Mouse (Mus musculus): ENCODE data around the gene Slc47a2. TPM values are rescaled to one million over a fixed set of nuclear protein-coding genes. Genes with fewer than 3 reads are reported as not detected.
A peak's percentile ranks its signal among the peaks of the same experiment; 100 is the strongest.

Gene Slc47a2
- total and polyA plus RNA-seq, 2 experiments, result not detected

DNA sequence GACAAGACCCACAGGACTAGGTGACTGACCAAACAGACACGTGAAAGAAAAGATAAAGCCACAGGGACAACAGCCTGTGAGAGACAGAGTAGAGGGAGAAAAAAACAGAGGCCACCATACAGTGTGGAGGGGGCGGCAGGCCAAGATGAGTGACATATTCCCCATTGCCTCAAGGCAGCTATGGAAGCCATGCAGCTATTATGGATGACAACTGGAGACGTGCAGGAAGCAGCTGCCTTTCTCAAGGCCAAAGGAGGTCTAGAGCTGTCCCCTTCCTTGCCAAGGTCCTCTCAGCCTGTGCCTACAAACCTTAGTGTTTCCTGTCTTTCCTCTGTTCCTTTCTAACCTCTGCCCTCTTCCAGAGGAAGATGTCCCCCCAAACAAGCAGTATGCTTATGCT lies 23.3 kb upstream of the Slc47a2 start:
- no peak overlapping the region for H3K4me3 ChIP-seq (ENCODE audit: insufficient read depth, low read depth, low read length)
- no peaks in the 10 kb centered on the region for H3K27me3 ChIP-seq (ENCODE audit: control insufficient read depth, insufficient read depth, low read length)
- no peak overlapping the region for H3K27ac ChIP-seq (replicated peaks; ENCODE audit: insufficient read depth, low read depth, low read length)
- peaks cover 9% of the 10 kb centered on the region for H3K4me1 ChIP-seq (ENCODE audit: control insufficient read depth, insufficient read depth, low read length)
- no peaks in the 10 kb centered on the region for H3K79me2 ChIP-seq (ENCODE audit: control insufficient read depth, insufficient read depth, low read length)
- peaks cover 27% of the 10 kb centered on the region for H3K36me3 ChIP-seq (ENCODE audit: control insufficient read depth, insufficient read depth, low read length)
- no peak for DNase-seq (ENCODE audit: extremely low read depth, low read depth, low spot score)
- TF ChIP-seq POLR2A (IDR thresholded peaks at IDR 0.05; ENCODE audit: extremely low read depth, insufficient read depth, low read length) (no peak), CTCF (IDR thresholded peaks at IDR 0.05; ENCODE audit: low read depth, low read length) (no peak)
- H3K9ac ChIP-seq (ENCODE audit: low read depth, low read length), result no peak overlapping the region
- 71% methylated on average over 3 of the region's 3 CpGs for WGBS

- peaks cover 5% of the 10 kb centered on the region for H3K4me1 ChIP-seq (ENCODE audit: control insufficient read depth, insufficient read depth, low read length)
- H3K36me3 ChIP-seq (ENCODE audit: control insufficient read depth, insufficient read depth, low read length), result peaks cover 23% of the 10 kb centered on the region
- H3K27me3 ChIP-seq (ENCODE audit: control insufficient read depth, insufficient read depth, low read length), result no peaks in the 10 kb centered on the region
- TF ChIP-seq CTCF (IDR thresholded peaks at IDR 0.05; ENCODE audit: low read depth, low read length), result no peak
- TF ChIP-seq POLR2A (IDR thresholded peaks at IDR 0.05; ENCODE audit: extremely low read depth, insufficient read depth, low read length), result no peak
- 93% methylated on average over 6 of the region's 6 CpGs for WGBS
- no peak overlapping the region for H3K9ac ChIP-seq (ENCODE audit: low read depth, low read length)
- H3K27ac ChIP-seq (replicated peaks; ENCODE audit: insufficient read depth, low read depth, low read length), result no peak overlapping the region
- H3K4me3 ChIP-seq (ENCODE audit: insufficient read depth, low read depth, low read length), result no peak overlapping the region
- DNase-seq (ENCODE audit: extremely low read depth, low read depth, low spot score), result no peak
- no peaks in the 10 kb centered on the region for H3K79me2 ChIP-seq (ENCODE audit: control insufficient read depth, insufficient read depth, low read length)
These were observed 21.4 kb upstream of the Slc47a2 start for GRCm38 (mm10) chr11:61364096-61364495.

DNA sequence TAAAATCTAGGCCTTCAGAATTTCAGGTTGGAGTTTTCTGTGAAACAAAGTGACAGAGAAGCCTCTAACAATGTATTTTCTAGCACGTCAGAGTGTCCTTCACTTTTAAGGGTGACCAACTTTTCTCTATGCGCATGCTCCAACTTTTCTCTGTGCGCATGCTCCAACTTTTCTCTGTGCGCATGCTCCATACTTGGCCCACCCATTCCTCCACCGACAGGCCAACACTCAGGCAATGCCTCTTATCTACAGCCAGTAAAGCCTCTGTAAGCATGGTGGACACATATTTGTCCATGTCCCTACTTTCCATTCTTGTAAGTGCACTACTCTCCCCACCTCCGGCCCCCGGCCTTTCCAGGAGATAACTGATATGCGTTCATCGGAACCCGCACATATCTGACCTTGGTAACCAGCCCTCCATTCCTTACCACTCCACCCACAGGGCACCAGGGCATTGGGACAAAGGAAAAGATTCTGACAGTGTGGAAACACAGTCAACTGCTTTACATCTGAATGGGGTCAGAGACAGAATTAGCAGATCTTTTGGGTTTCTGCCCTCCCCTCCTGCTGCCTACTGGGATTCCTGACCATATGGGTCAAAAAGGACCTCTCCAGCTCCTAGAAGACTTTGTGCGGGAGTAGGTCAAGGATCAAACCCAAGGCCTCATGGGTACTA lies 19.0 kb upstream of the Slc47a2 start:
- no peak overlapping the region for H3K9ac ChIP-seq (ENCODE audit: low read depth, low read length)
- DNase-seq (ENCODE audit: extremely low read depth, low read depth, low spot score), result no peak
- no peak overlapping the region for H3K4me3 ChIP-seq (ENCODE audit: insufficient read depth, low read depth, low read length)
- WGBS, result 92% methylated on average over 11 of the region's 11 CpGs
- H3K79me2 ChIP-seq (ENCODE audit: control insufficient read depth, insufficient read depth, low read length), result no peaks in the 10 kb centered on the region
- H3K36me3 ChIP-seq (ENCODE audit: control insufficient read depth, insufficient read depth, low read length), result peaks cover 18% of the 10 kb centered on the region
- H3K27me3 ChIP-seq (ENCODE audit: control insufficient read depth, insufficient read depth, low read length), result no peaks in the 10 kb centered on the region
- TF ChIP-seq CTCF (IDR thresholded peaks at IDR 0.05; ENCODE audit: low read depth, low read length), result no peak
- no peak for TF ChIP-seq POLR2A (IDR thresholded peaks at IDR 0.05; ENCODE audit: extremely low read depth, insufficient read depth, low read length)
- H3K4me1 ChIP-seq (ENCODE audit: control insufficient read depth, insufficient read depth, low read length), result no peaks in the 10 kb centered on the region; the same call in 1 of the 2 replicates
- H3K27ac ChIP-seq (replicated peaks; ENCODE audit: insufficient read depth, low read depth, low read length), result no peak overlapping the region

DNA sequence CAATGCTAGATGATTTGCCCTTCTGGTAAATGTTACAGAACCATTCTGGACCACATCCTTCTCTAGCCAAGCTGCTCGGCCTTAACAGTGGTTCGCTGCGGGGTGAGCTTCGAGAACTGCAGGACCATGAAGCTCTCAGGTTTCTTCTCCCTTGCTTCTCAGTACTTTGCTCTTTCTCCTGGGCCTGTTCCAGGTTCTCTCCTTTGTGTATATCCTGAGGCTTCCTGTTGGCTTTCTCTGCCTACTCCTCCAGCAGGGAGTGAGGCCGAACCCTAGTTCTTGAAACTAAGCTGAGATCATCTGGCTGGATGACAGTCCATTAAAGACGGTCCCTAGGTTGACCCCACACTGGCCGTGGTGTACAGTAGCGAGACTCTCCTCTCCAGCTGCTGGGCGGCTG lies 13.9 kb upstream of the Slc47a2 start:
- peaks cover 16% of the 10 kb centered on the region for H3K36me3 ChIP-seq (ENCODE audit: control insufficient read depth, insufficient read depth, low read length)
- no peaks in the 10 kb centered on the region for H3K27me3 ChIP-seq (ENCODE audit: control insufficient read depth, insufficient read depth, low read length)
- H3K4me3 ChIP-seq (ENCODE audit: insufficient read depth, low read depth, low read length), result no peak overlapping the region
- H3K4me1 ChIP-seq (ENCODE audit: control insufficient read depth, insufficient read depth, low read length), result peaks cover 15% of the 10 kb centered on the region
- 92% methylated on average over 9 of the region's 9 CpGs for WGBS
- H3K27ac ChIP-seq (replicated peaks; ENCODE audit: insufficient read depth, low read depth, low read length), result peak overlapping the region; percentile 42; the same call in 1 of the 2 replicates
- H3K9ac ChIP-seq (ENCODE audit: low read depth, low read length), result no peak overlapping the region
- H3K79me2 ChIP-seq (ENCODE audit: control insufficient read depth, insufficient read depth, low read length), result no peaks in the 10 kb centered on the region
- TF ChIP-seq CTCF (IDR thresholded peaks at IDR 0.05; ENCODE audit: low read depth, low read length), result no peak
- TF ChIP-seq POLR2A (IDR thresholded peaks at IDR 0.05; ENCODE audit: extremely low read depth, insufficient read depth, low read length), result no peak
- DNase-seq (ENCODE audit: extremely low read depth, low read depth, low spot score), result no peak

- Histone ChIP-seq H3K4me3 (ENCODE audit: insufficient read depth, low read depth, low read length) (no peak overlapping the region), H3K27me3 (ENCODE audit: control insufficient read depth, insufficient read depth, low read length) (no peaks in the 10 kb centered on the region), H3K4me1 (ENCODE audit: control insufficient read depth, insufficient read depth, low read length) (peaks cover 15% of the 10 kb centered on the region), H3K27ac (replicated peaks; ENCODE audit: insufficient read depth, low read depth, low read length) (peak overlapping the region; percentile 65), H3K9ac (ENCODE audit: low read depth, low read length) (0 out of 2 replicates have a peak overlapping the region, but pooled peaks have one; percentile 18), H3K36me3 (ENCODE audit: control insufficient read depth, insufficient read depth, low read length) (peaks cover 12% of the 10 kb centered on the region), H3K79me2 (ENCODE audit: control insufficient read depth, insufficient read depth, low read length) (no peaks in the 10 kb centered on the region)
- DNase-seq (ENCODE audit: extremely low read depth, low read depth, low spot score), result peak; percentile 93
- TF ChIP-seq CTCF (IDR thresholded peaks at IDR 0.05; ENCODE audit: low read depth, low read length) (no peak), POLR2A (IDR thresholded peaks at IDR 0.05; ENCODE audit: extremely low read depth, insufficient read depth, low read length) (no peak)
- WGBS, result 52% methylated on average over 6 of the region's 6 CpGs
These were observed 13.5 kb upstream of the Slc47a2 start for GRCm38 (mm10) chr11:61356111-61356510.

- Histone ChIP-seq H3K4me1 (ENCODE audit: control insufficient read depth, insufficient read depth, low read length) (peaks cover 15% of the 10 kb centered on the region), H3K27ac (replicated peaks; ENCODE audit: insufficient read depth, low read depth, low read length) (peak overlapping the region; percentile 64), H3K27me3 (ENCODE audit: control insufficient read depth, insufficient read depth, low read length) (no peaks in the 10 kb centered on the region), H3K9ac (ENCODE audit: low read depth, low read length) (0 out of 2 replicates have a peak overlapping the region, but pooled peaks have one; percentile 11), H3K4me3 (ENCODE audit: insufficient read depth, low read depth, low read length) (no peak overlapping the region), H3K79me2 (ENCODE audit: control insufficient read depth, insufficient read depth, low read length) (no peaks in the 10 kb centered on the region), H3K36me3 (ENCODE audit: control insufficient read depth, insufficient read depth, low read length) (peaks cover 10% of the 10 kb centered on the region)
- WGBS, result 68% methylated on average over 5 of the region's 5 CpGs
- no peak for DNase-seq (ENCODE audit: extremely low read depth, low read depth, low spot score)
- TF ChIP-seq POLR2A (IDR thresholded peaks at IDR 0.05; ENCODE audit: extremely low read depth, insufficient read depth, low read length) (no peak), CTCF (IDR thresholded peaks at IDR 0.05; ENCODE audit: low read depth, low read length) (no peak)
These were observed 12.7 kb upstream of the Slc47a2 start for GRCm38 (mm10) chr11:61355351-61355750.
